Mouse (Mus musculus): ENCODE results near the gene Pip. TPM values are rescaled to one million over a fixed set of nuclear protein-coding genes. Genes with fewer than 3 reads are reported as not detected.

Pip gene
- total RNA-seq (2014; fragmentation: Nextera tagmentation) (not detected in 2 replicates), total RNA-seq (2017) (0.11 TPM in 1 of 2 replicates, not detected in the other), polyA plus RNA-seq (2012) (not detected in 2 replicates)

DNA sequence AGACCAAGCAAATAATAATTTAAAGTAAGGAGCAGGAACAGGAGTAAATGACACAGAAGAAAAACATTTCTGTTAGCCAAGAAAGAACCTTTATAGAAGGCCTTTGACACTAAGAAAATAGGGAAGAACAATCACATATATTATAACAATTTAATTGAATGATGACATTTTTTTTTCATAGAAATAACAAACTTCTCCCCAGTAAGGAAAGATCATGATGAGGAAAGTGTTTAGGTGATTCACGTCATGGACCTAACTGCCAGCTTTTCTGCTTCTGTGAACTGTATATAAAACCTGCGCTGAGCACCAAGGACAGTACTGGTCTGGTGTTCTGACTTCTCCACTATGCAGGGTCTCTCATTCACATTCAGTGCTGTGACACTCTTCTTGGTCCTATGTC is at the start of gene Pip:
TSS of gene Pip (plus strand) at position 301 of the 400 bp plus-strand sequence.
- H3K4me1 ChIP-seq (ENCODE audit: insufficient read depth, low read depth, low read length) = no peaks in the 10 kb centered on the region
- no peak for TF ChIP-seq POLR2AphosphoS5 (IDR thresholded peaks at IDR 0.05; ENCODE audit: insufficient replicate concordance, low read depth, low read length)
- TF ChIP-seq TAL1 (conservative IDR thresholded peaks at IDR 0.05; ENCODE audit: low read depth, low read length) = no peak
- TF ChIP-seq CTCF (IDR thresholded peaks at IDR 0.05; ENCODE audit: low read depth, low read length) = no peak
- TF ChIP-seq GATA1 (IDR thresholded peaks at IDR 0.05; ENCODE audit: borderline replicate concordance, low read length) = no peak
- no peak for TF ChIP-seq GATA2 (IDR thresholded peaks at IDR 0.05; ENCODE audit: borderline replicate concordance, low read depth, low read length)
- H3K9me3 ChIP-seq (replicated peaks) = no peaks in the 10 kb centered on the region
- no peaks in the 10 kb centered on the region for H3K36me3 ChIP-seq (replicated peaks)
- ATAC-seq (ENCODE audit: extremely low read depth, insufficient number of reproducible peaks, low FRiP score, poor library complexity, severe bottlenecking) (no peak), DNase-seq (ENCODE audit: low spot score) (no peak)
- 0 out of 2 replicates have a peak, but pooled peaks cover 4% of the 10 kb centered on the region for H3K27me3 ChIP-seq (ENCODE audit: insufficient read depth, low read length)
- H3K4me3 ChIP-seq (ENCODE audit: low read depth, low read length) = no peak within 1 kb of the TSS

DNA sequence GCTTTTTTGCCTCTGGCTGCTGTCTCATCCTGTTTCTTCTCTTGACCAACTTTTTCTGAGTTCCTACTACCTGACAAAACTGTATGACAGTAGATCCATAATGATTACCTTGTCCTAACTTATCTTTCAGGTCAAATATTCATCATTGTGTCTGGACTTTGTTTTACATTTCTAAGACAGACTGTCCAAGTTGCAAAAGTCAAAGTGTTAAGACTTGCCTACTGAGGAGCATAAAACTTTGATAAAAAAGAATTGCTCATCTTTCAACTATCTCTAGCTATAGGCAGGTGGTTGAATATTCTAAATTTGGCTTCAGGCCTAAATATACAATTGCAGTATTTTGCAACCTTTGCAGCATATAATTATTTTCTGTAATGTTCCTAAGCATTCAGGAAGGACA is 23.2 kb upstream of the Pip start:
- H3K4me3 ChIP-seq (ENCODE audit: low read depth, low read length) = no peak overlapping the region
- no peaks in the 10 kb centered on the region for H3K27me3 ChIP-seq (ENCODE audit: insufficient read depth, low read length)
- no peaks in the 10 kb centered on the region for H3K4me1 ChIP-seq (ENCODE audit: insufficient read depth, low read depth, low read length)
- no peaks in the 10 kb centered on the region for H3K9me3 ChIP-seq (replicated peaks)
- no peak for TF ChIP-seq GATA1 (IDR thresholded peaks at IDR 0.05; ENCODE audit: borderline replicate concordance, low read length)
- no peak for TF ChIP-seq POLR2AphosphoS5 (IDR thresholded peaks at IDR 0.05; ENCODE audit: insufficient replicate concordance, low read depth, low read length)
- TF ChIP-seq TAL1 (conservative IDR thresholded peaks at IDR 0.05; ENCODE audit: low read depth, low read length) = no peak
- no peak for TF ChIP-seq GATA2 (IDR thresholded peaks at IDR 0.05; ENCODE audit: borderline replicate concordance, low read depth, low read length)
- TF ChIP-seq CTCF (IDR thresholded peaks at IDR 0.05; ENCODE audit: low read depth, low read length) = no peak
- ATAC-seq (ENCODE audit: extremely low read depth, insufficient number of reproducible peaks, low FRiP score, poor library complexity, severe bottlenecking) (no peak), DNase-seq (ENCODE audit: low spot score) (no peak)
- no peaks in the 10 kb centered on the region for H3K36me3 ChIP-seq (replicated peaks)

- H3K4me3 ChIP-seq (ENCODE audit: low read depth, low read length) = no peak overlapping the region
- 0 out of 2 replicates have a peak, but pooled peaks cover 4% of the 10 kb centered on the region for H3K27me3 ChIP-seq (ENCODE audit: insufficient read depth, low read length)
- TF ChIP-seq GATA1 (IDR thresholded peaks at IDR 0.05; ENCODE audit: borderline replicate concordance, low read length) (no peak), POLR2AphosphoS5 (IDR thresholded peaks at IDR 0.05; ENCODE audit: insufficient replicate concordance, low read depth, low read length) (no peak), GATA2 (IDR thresholded peaks at IDR 0.05; ENCODE audit: borderline replicate concordance, low read depth, low read length) (no peak), CTCF (IDR thresholded peaks at IDR 0.05; ENCODE audit: low read depth, low read length) (no peak), TAL1 (conservative IDR thresholded peaks at IDR 0.05; ENCODE audit: low read depth, low read length) (no peak)
- no peak for DNase-seq (ENCODE audit: low spot score)
- H3K9me3 ChIP-seq (replicated peaks) = no peaks in the 10 kb centered on the region
- no peak for ATAC-seq (ENCODE audit: extremely low read depth, insufficient number of reproducible peaks, low FRiP score, poor library complexity, severe bottlenecking)
- H3K4me1 ChIP-seq (ENCODE audit: insufficient read depth, low read depth, low read length) = no peaks in the 10 kb centered on the region
- H3K36me3 ChIP-seq (replicated peaks) = no peaks in the 10 kb centered on the region
Measured at GRCm38 (mm10) chr6:41829516-41829915, 17.8 kb upstream of the Pip start.

GRCm38 (mm10) chr6:41852689-41853088 is 5.4 kb downstream of the Pip start, which contains the start of gene Sval2:
Sval2 (plus strand) TSS chr6:41852989.
- no peaks in the 10 kb centered on the region for H3K36me3 ChIP-seq (replicated peaks)
- TF ChIP-seq POLR2AphosphoS5 (IDR thresholded peaks at IDR 0.05; ENCODE audit: insufficient replicate concordance, low read depth, low read length) (no peak), CTCF (IDR thresholded peaks at IDR 0.05; ENCODE audit: low read depth, low read length) (no peak), GATA2 (IDR thresholded peaks at IDR 0.05; ENCODE audit: borderline replicate concordance, low read depth, low read length) (no peak), GATA1 (IDR thresholded peaks at IDR 0.05; ENCODE audit: borderline replicate concordance, low read length) (no peak), TAL1 (conservative IDR thresholded peaks at IDR 0.05; ENCODE audit: low read depth, low read length) (no peak)
- no peak for ATAC-seq (ENCODE audit: extremely low read depth, insufficient number of reproducible peaks, low FRiP score, poor library complexity, severe bottlenecking)
- DNase-seq (ENCODE audit: low spot score) = no peak
- no peaks in the 10 kb centered on the region for H3K9me3 ChIP-seq (replicated peaks)
- H3K27me3 ChIP-seq (ENCODE audit: insufficient read depth, low read length) = 0 out of 2 replicates have a peak, but pooled peaks cover 4% of the 10 kb centered on the region
- no peaks in the 10 kb centered on the region for H3K4me1 ChIP-seq (ENCODE audit: insufficient read depth, low read depth, low read length)
- no peak within 1 kb of the TSS for H3K4me3 ChIP-seq (ENCODE audit: low read depth, low read length)

DNA sequence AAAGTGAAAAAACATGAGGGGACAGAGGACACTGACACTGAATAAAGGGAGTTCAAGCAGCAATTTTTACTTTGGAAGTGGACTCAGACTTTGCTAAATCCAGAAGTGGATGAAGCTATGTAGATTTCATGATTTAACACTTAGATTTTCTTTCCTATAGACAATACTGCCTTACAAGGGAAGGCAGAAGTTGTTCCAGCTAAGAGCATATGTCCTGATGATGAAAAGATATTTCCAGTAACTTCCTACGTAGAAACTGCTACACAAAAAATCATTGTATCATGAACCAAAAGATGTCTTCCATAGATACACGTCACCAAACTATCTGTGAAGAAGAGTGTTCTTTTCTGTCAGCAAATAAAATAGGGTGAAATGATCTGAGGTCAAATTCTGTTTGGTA is 16.7 kb downstream of the Pip start:
- Histone ChIP-seq H3K36me3 (replicated peaks) (no peaks in the 10 kb centered on the region), H3K4me1 (ENCODE audit: insufficient read depth, low read depth, low read length) (no peaks in the 10 kb centered on the region), H3K9me3 (replicated peaks) (no peaks in the 10 kb centered on the region), H3K27me3 (ENCODE audit: insufficient read depth, low read length) (no peaks in the 10 kb centered on the region), H3K4me3 (ENCODE audit: low read depth, low read length) (no peak overlapping the region)
- ATAC-seq (ENCODE audit: extremely low read depth, insufficient number of reproducible peaks, low FRiP score, poor library complexity, severe bottlenecking) (no peak), DNase-seq (ENCODE audit: low spot score) (no peak)
- TF ChIP-seq TAL1 (conservative IDR thresholded peaks at IDR 0.05; ENCODE audit: low read depth, low read length) = no peak
- TF ChIP-seq GATA1 (IDR thresholded peaks at IDR 0.05; ENCODE audit: borderline replicate concordance, low read length) = no peak
- TF ChIP-seq GATA2 (IDR thresholded peaks at IDR 0.05; ENCODE audit: borderline replicate concordance, low read depth, low read length) = no peak
- TF ChIP-seq CTCF (IDR thresholded peaks at IDR 0.05; ENCODE audit: low read depth, low read length) = no peak
- no peak for TF ChIP-seq POLR2AphosphoS5 (IDR thresholded peaks at IDR 0.05; ENCODE audit: insufficient replicate concordance, low read depth, low read length)

Other genes with a start within 250 kb of the Pip start
- not detected in 2 replicates for gene Ephb6, start 242.1 kb upstream of the Pip start, total RNA-seq (2014; fragmentation: Nextera tagmentation)
- gene Ephb6, start 242.1 kb upstream of the Pip start, total RNA-seq (2017) = 1.2 and 1.7 TPM in 2 replicates
- 0.12 and 0.46 TPM in 2 replicates for gene Ephb6, start 242.1 kb upstream of the Pip start, polyA plus RNA-seq (2012)
- gene Trpv6, start 211.1 kb upstream of the Pip start, total RNA-seq (2014; fragmentation: Nextera tagmentation) = not detected in 2 replicates
- gene Trpv6, start 211.1 kb upstream of the Pip start, total RNA-seq (2017) = 0.05 and 0.12 TPM in 2 replicates
- gene Trpv6, start 211.1 kb upstream of the Pip start, polyA plus RNA-seq (2012) = not detected in 2 replicates
- gene Trpv5, start 166.8 kb upstream of the Pip start, total RNA-seq (2014; fragmentation: Nextera tagmentation) = not detected in 2 replicates
- gene Trpv5, start 166.8 kb upstream of the Pip start, total RNA-seq (2017) = 0.16 TPM in 1 of 2 replicates, not detected in the other
- gene Trpv5, start 166.8 kb upstream of the Pip start, polyA plus RNA-seq (2012) = not detected in 2 replicates
- not detected in 2 replicates for gene Llcfc1, start 163.1 kb upstream of the Pip start, total RNA-seq (2014; fragmentation: Nextera tagmentation)
- not detected in 2 replicates for gene Llcfc1, start 163.1 kb upstream of the Pip start, total RNA-seq (2017)
- not detected in 2 replicates for gene Llcfc1, start 163.1 kb upstream of the Pip start, polyA plus RNA-seq (2012)
- 26.4 and 152 TPM in 2 replicates for gene Kel, start 143.2 kb upstream of the Pip start, total RNA-seq (2014; fragmentation: Nextera tagmentation)
- 14.7 and 16.5 TPM in 2 replicates for gene Kel, start 143.2 kb upstream of the Pip start, total RNA-seq (2017)
- 1.1 and 1.6 TPM in 2 replicates for gene Kel, start 143.2 kb upstream of the Pip start, polyA plus RNA-seq (2012)
- gene Olfr459, start 72.4 kb upstream of the Pip start, total RNA-seq (2014; fragmentation: Nextera tagmentation) = not detected in 2 replicates
- 0.05 TPM in 1 of 2 replicates, not detected in the other for gene Olfr459, start 72.4 kb upstream of the Pip start, total RNA-seq (2017)
- not detected in 2 replicates for gene Olfr459, start 72.4 kb upstream of the Pip start, polyA plus RNA-seq (2012)
- not detected in 2 replicates for gene Sval2, start 5.5 kb downstream of the Pip start, total RNA-seq (2014; fragmentation: Nextera tagmentation)
- gene Sval2, start 5.5 kb downstream of the Pip start, total RNA-seq (2017) = not detected in 2 replicates
- gene Sval2, start 5.5 kb downstream of the Pip start, polyA plus RNA-seq (2012) = not detected in 2 replicates
- not detected in 2 replicates for gene Sval1, start 104.1 kb downstream of the Pip start, total RNA-seq (2014; fragmentation: Nextera tagmentation)
- not detected in 2 replicates for gene Sval1, start 104.1 kb downstream of the Pip start, total RNA-seq (2017)
- not detected in 2 replicates for gene Sval1, start 104.1 kb downstream of the Pip start, polyA plus RNA-seq (2012)
- gene Sval3, start 120.6 kb downstream of the Pip start, total RNA-seq (2014; fragmentation: Nextera tagmentation) = not detected in 2 replicates
- not detected in 2 replicates for gene Sval3, start 120.6 kb downstream of the Pip start, total RNA-seq (2017)
- gene Sval3, start 120.6 kb downstream of the Pip start, polyA plus RNA-seq (2012) = not detected in 2 replicates
- gene Sva, start 190.9 kb downstream of the Pip start, total RNA-seq (2014; fragmentation: Nextera tagmentation) = not detected in 2 replicates
- gene Sva, start 190.9 kb downstream of the Pip start, total RNA-seq (2017) = not detected in 2 replicates
- not detected in 2 replicates for gene Sva, start 190.9 kb downstream of the Pip start, polyA plus RNA-seq (2012)